Mouse (Mus musculus) c-Kit-positive CD71-negative TER-119-negative erythroid progenitor cells, embryonic 14.5 days (primary cell): ENCODE measurements around the gene Amer2.

Experiments used
- DNase-seq: peaks from one replicate; pipeline ENCODE4 v3.0.0-alpha.2; 2013; ENCODE audit warnings: low read depth

The Amer2 gene

GRCm38 (mm10) chr14:60386591-60387501, 13.8 kb downstream of the Amer2 start:
- no peak for DNase-seq

- no peak for DNase-seq
Measured at GRCm38 (mm10) chr14:60388332-60388731, 15.3 kb downstream of the Amer2 start.

- no peak for DNase-seq
Measured at GRCm38 (mm10) chr14:60392202-60392601, 19.1 kb downstream of the Amer2 start.

GRCm38 (mm10) chr14:60397321-60397720, 24.3 kb downstream of the Amer2 start:
- no peak for DNase-seq

GRCm38 (mm10) chr14:60398861-60399260, 25.8 kb downstream of the Amer2 start:
- DNase-seq = no peak

GRCm38 (mm10) chr14:60403228-60403627, 30.2 kb downstream of the Amer2 start:
- DNase-seq = no peak

- DNase-seq = no peak
Measured at GRCm38 (mm10) chr14:60405829-60406228, 32.8 kb downstream of the Amer2 start.

- no peak for DNase-seq
Measured at GRCm38 (mm10) chr14:60406543-60406942, 33.5 kb downstream of the Amer2 start.

- DNase-seq = no peak
Measured at GRCm38 (mm10) chr14:60407319-60407718, 34.3 kb downstream of the Amer2 start.

GRCm38 (mm10) chr14:60409702-60410491, 36.8 kb downstream of the Amer2 start:
- DNase-seq = no peak

- no peak for DNase-seq
Measured at GRCm38 (mm10) chr14:60411229-60411628, 38.2 kb downstream of the Amer2 start.

- DNase-seq = no peak
Measured at GRCm38 (mm10) chr14:60414691-60415090, 41.6 kb downstream of the Amer2 start.

GRCm38 (mm10) chr14:60417924-60418323, 44.9 kb downstream of the Amer2 start:
- no peak for DNase-seq

- DNase-seq = no peak
Measured at GRCm38 (mm10) chr14:60422920-60423319, 49.9 kb downstream of the Amer2 start.

- no peak for DNase-seq
Measured at GRCm38 (mm10) chr14:60424174-60424573, 51.1 kb downstream of the Amer2 start.

GRCm38 (mm10) chr14:60425553-60425952, 52.5 kb downstream of the Amer2 start:
- DNase-seq = no peak

- no peak for DNase-seq
Measured at GRCm38 (mm10) chr14:60427896-60428295, 54.8 kb downstream of the Amer2 start.

GRCm38 (mm10) chr14:60429513-60429912, 56.5 kb downstream of the Amer2 start:
- no peak for DNase-seq

GRCm38 (mm10) chr14:60431515-60431914, 58.5 kb downstream of the Amer2 start:
- no peak for DNase-seq

GRCm38 (mm10) chr14:60432136-60432535, 59.1 kb downstream of the Amer2 start:
- no peak for DNase-seq

GRCm38 (mm10) chr14:60435515-60435914, 62.5 kb downstream of the Amer2 start:
- no peak for DNase-seq

- no peak for DNase-seq
Measured at GRCm38 (mm10) chr14:60436364-60436763, 63.3 kb downstream of the Amer2 start.
